Mouse (Mus musculus) embryonic facial prominence, embryonic 15.5 days (tissue): Measurements from ENCODE around the gene Nat10. TPM values are rescaled to one million over a fixed set of nuclear protein-coding genes. Genes with fewer than 3 reads are reported as not detected.

ENCODE experiments used
- ATAC-seq: fragments of 200-750 bp; cut with Nextera tagmentation; 2 replicates; pipeline ENCODE4 v1.8.0; 2017; ENCODE audit warnings: low read depth, moderate TSS enrichment; ENCODE audit not compliant: insufficient number of reproducible peaks, low FRiP score, low TSS enrichment
- H3K27ac ChIP-seq: fragments of 300-500 bp; sonication (generic); replicated peaks from 2 replicates; pipeline ENCODE4 v1.5.1; 2015; ENCODE audit warnings: mild to moderate bottlenecking, inconsistent platforms
- H3K27me3 ChIP-seq: fragments of 300-500 bp; sonication (generic); 2 replicates; pipeline ENCODE4 v1.6.1; 2015; ENCODE audit warnings: inconsistent platforms
- H3K36me3 ChIP-seq: fragments of 300-500 bp; sonication (generic); 2 replicates; pipeline ENCODE4 v1.6.1; 2015; ENCODE audit warnings: mild to moderate bottlenecking, inconsistent platforms
- H3K4me1 ChIP-seq: fragments of 300-500 bp; sonication (generic); 2 replicates; pipeline ENCODE4 v1.6.1; 2015; ENCODE audit warnings: inconsistent platforms
- H3K4me2 ChIP-seq: fragments of 300-500 bp; sonication (generic); replicated peaks from 2 replicates; pipeline ENCODE4 v1.6.1; 2015; ENCODE audit warnings: mild to moderate bottlenecking, inconsistent platforms
- H3K4me3 ChIP-seq: fragments of 300-500 bp; sonication (generic); replicated peaks from 2 replicates; pipeline ENCODE4 v1.5.1; 2015; ENCODE audit warnings: mild to moderate bottlenecking, inconsistent platforms
- H3K9ac ChIP-seq: fragments of 300-500 bp; sonication (generic); 2 replicates; pipeline ENCODE4 v1.6.1; 2015; ENCODE audit warnings: inconsistent platforms
- H3K9me3 ChIP-seq: fragments of 300-500 bp; sonication (generic); replicated peaks from 2 replicates; pipeline ENCODE4 v1.6.1; 2016; ENCODE audit warnings: inconsistent platforms
- WGBS: fragments of 180-500 bp; shearing (Covaris S2); methylation state at CpG from one replicate; pipeline ENCODE4 v1.1.7; 2015; 5-methylcytosine and 5-hydroxymethylcytosine counted together
- polyA plus RNA-seq: library from polyadenylated mRNA; unstranded; fragments of >200 nt; fragmentation: Nextera tagmentation; extraction: Ambion mirVana; gene quantifications from 2 replicates; pipeline ENCODE4 v1.2.1, GENCODE M21; 2015

Nat10 gene
- polyA plus RNA-seq, 1 experiment from 2014 or later, result 24.5 TPM

- Histone ChIP-seq H3K4me1 (peaks cover 53% of the 10 kb centered on the region), H3K4me2 (no peak overlapping the region), H3K9me3 (no peaks in the 10 kb centered on the region), H3K9ac (no peak overlapping the region), H3K27ac (peak overlapping the region; percentile 58), H3K36me3 (no peaks in the 10 kb centered on the region), H3K4me3 (no peak overlapping the region), H3K27me3 (no peaks in the 10 kb centered on the region)
- no peak for ATAC-seq
- WGBS, result 27% methylated on average over 5 of the region's 5 CpGs
These were observed 70.2 kb downstream of the Nat10 start for GRCm38 (mm10) chr2:103690828-103691227.

- ATAC-seq, result no peak
- no peaks in the 10 kb centered on the region for H3K36me3 ChIP-seq
- no peaks in the 10 kb centered on the region for H3K27me3 ChIP-seq
- peaks cover 53% of the 10 kb centered on the region for H3K4me1 ChIP-seq
- no peaks in the 10 kb centered on the region for H3K9me3 ChIP-seq
- WGBS, result 36% methylated on average over 6 of the region's 6 CpGs
- H3K9ac ChIP-seq, result no peak overlapping the region
- no peak overlapping the region for H3K4me2 ChIP-seq
- peak overlapping the region; percentile 58 for H3K27ac ChIP-seq
- no peak overlapping the region for H3K4me3 ChIP-seq
These were observed 70.6 kb downstream of the Nat10 start for GRCm38 (mm10) chr2:103690425-103690824.

- H3K9me3 ChIP-seq, result no peaks in the 10 kb centered on the region
- H3K4me1 ChIP-seq, result peaks cover 55% of the 10 kb centered on the region
- H3K36me3 ChIP-seq, result no peaks in the 10 kb centered on the region
- H3K4me3 ChIP-seq, result no peak overlapping the region
- H3K9ac ChIP-seq, result no peak overlapping the region
- no peak overlapping the region for H3K27ac ChIP-seq
- no peaks in the 10 kb centered on the region for H3K27me3 ChIP-seq
- H3K4me2 ChIP-seq, result no peak overlapping the region
- ATAC-seq, result no peak
These were observed 73.2 kb downstream of the Nat10 start for GRCm38 (mm10) chr2:103687888-103688287.

GRCm38 (mm10) chr2:103687143-103687542 lies 73.9 kb downstream of the Nat10 start:
- no peaks in the 10 kb centered on the region for H3K36me3 ChIP-seq
- H3K27ac ChIP-seq, result no peak overlapping the region
- peaks cover 60% of the 10 kb centered on the region for H3K4me1 ChIP-seq
- H3K4me3 ChIP-seq, result no peak overlapping the region
- no peak for ATAC-seq
- H3K27me3 ChIP-seq, result no peaks in the 10 kb centered on the region
- H3K9me3 ChIP-seq, result no peaks in the 10 kb centered on the region
- no peak overlapping the region for H3K4me2 ChIP-seq
- H3K9ac ChIP-seq, result no peak overlapping the region

DNA sequence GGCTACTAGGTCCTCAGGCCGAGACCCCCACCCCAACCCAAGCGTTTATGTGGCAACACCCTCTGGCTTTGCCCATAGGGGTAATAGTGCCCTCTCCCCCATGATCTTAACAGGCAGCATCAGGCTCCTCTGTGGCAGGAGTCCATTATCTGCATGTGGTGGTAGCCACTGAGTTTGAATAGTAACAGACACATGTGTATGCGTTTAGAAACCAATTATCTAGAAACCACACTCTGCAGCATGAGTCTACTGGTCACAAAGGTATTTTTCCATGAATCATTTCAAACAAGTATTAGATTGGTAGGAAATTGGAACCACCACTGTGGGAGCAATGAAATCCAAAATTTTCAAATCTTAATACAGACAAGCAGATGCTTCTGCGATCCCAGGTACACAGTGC lies 75.5 kb downstream of the Nat10 start:
- Histone ChIP-seq H3K9ac (no peak overlapping the region), H3K9me3 (no peaks in the 10 kb centered on the region), H3K27me3 (no peaks in the 10 kb centered on the region), H3K36me3 (no peaks in the 10 kb centered on the region), H3K4me2 (peak overlapping the region; percentile 15; the same call in 1 of the 2 replicates), H3K27ac (peak overlapping the region; percentile 85), H3K4me3 (no peak overlapping the region), H3K4me1 (peaks cover 52% of the 10 kb centered on the region)
- WGBS, result 38% methylated on average over 4 of the region's 4 CpGs
- no peak for ATAC-seq

GRCm38 (mm10) chr2:103684926-103685577 lies 76.0 kb downstream of the Nat10 start:
- peak overlapping the region; percentile 15; the same call in 1 of the 2 replicates for H3K4me2 ChIP-seq
- no peaks in the 10 kb centered on the region for H3K27me3 ChIP-seq
- WGBS, result 28% methylated on average over 7 of the region's 7 CpGs

GRCm38 (mm10) chr2:103684431-103684830 lies 76.6 kb downstream of the Nat10 start:
- H3K4me3 ChIP-seq, result no peak overlapping the region
- no peaks in the 10 kb centered on the region for H3K27me3 ChIP-seq
- no peaks in the 10 kb centered on the region for H3K9me3 ChIP-seq
- no peak overlapping the region for H3K4me2 ChIP-seq
- no peak overlapping the region for H3K9ac ChIP-seq
- H3K36me3 ChIP-seq, result no peaks in the 10 kb centered on the region
- ATAC-seq, result no peak
- peak overlapping the region; percentile 85 for H3K27ac ChIP-seq
- 89% methylated on average over 2 of the region's 2 CpGs for WGBS
- H3K4me1 ChIP-seq, result peaks cover 46% of the 10 kb centered on the region

More at GRCm38 (mm10) chr2:103684926-103685577, 76.0 kb downstream of the Nat10 start:
- H3K4me1 ChIP-seq, result peaks cover 47% of the 10 kb centered on the region
- peak overlapping the region; percentile 85 for H3K27ac ChIP-seq
- H3K36me3 ChIP-seq, result no peaks in the 10 kb centered on the region
- H3K9me3 ChIP-seq, result no peaks in the 10 kb centered on the region
- no peak overlapping the region for H3K4me3 ChIP-seq
- no peak overlapping the region for H3K9ac ChIP-seq
- peak; percentile 85 for ATAC-seq

DNA sequence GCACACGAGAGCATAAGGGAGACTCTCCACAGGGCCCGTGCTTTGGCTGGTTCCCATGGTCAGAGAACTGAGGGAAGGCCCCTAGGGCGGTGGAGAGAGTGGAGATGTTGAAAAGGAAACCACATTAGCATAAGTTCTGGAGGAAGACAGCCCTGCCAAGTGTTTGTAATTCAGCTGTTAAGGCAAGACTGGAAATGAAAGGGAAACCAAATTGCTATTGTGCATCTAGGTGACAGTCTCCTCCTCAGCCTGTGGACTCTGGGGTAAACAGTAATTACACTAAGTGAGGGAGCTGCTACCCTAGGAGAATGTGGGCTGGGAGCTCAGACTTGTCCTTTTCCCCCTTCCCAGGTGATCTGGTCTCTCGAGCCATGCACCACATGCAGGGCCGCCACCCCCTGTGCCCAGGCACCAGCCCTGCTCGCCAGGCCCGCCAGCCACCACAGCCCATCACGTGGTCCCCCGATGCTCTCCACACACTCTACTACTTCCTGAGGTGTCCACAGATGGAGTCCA lies 78.1 kb downstream of the Nat10 start:
- no peaks in the 10 kb centered on the region for H3K27me3 ChIP-seq
- H3K9ac ChIP-seq, result no peak overlapping the region
- ATAC-seq, result no peak
- no peak overlapping the region for H3K4me2 ChIP-seq
- H3K9me3 ChIP-seq, result no peaks in the 10 kb centered on the region
- H3K36me3 ChIP-seq, result no peaks in the 10 kb centered on the region
- H3K27ac ChIP-seq, result no peak overlapping the region
- WGBS, result 69% methylated on average over 9 of the region's 9 CpGs
- peaks cover 48% of the 10 kb centered on the region for H3K4me1 ChIP-seq
- no peak overlapping the region for H3K4me3 ChIP-seq

GRCm38 (mm10) chr2:103682261-103682722 lies 78.8 kb downstream of the Nat10 start:
- WGBS, result 71% methylated on average over 9 of the region's 9 CpGs
- H3K4me1 ChIP-seq, result peaks cover 49% of the 10 kb centered on the region

DNA sequence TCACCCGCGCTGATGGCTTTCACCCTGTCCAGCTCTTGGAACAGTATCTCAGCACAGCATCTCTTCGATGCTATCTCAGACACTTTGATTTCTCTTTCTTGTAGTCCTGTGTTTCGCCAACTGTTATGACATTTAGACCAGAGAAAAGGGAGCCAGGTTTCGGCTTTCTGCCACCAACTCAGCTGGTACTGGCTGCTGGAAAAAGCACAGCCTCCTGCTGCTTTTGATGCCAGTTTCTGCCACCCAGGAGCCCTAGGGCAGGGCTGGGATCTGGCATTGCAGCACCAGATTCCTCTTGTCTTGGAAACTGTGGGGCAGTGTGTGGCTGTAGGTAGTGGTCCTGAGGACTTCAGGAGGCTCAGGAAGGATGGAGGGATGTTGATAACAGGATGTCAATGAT lies 79.9 kb downstream of the Nat10 start:
- Histone ChIP-seq H3K4me2 (no peak overlapping the region), H3K27me3 (no peaks in the 10 kb centered on the region), H3K4me3 (no peak overlapping the region), H3K36me3 (no peaks in the 10 kb centered on the region), H3K9ac (no peak overlapping the region), H3K4me1 (peaks cover 46% of the 10 kb centered on the region), H3K9me3 (no peaks in the 10 kb centered on the region), H3K27ac (no peak overlapping the region)
- WGBS, result 71% methylated on average over 5 of the region's 5 CpGs
- ATAC-seq, result no peak

More at GRCm38 (mm10) chr2:103682261-103682722, 78.8 kb downstream of the Nat10 start:
- Histone ChIP-seq H3K27ac (no peak overlapping the region), H3K36me3 (no peaks in the 10 kb centered on the region), H3K27me3 (no peaks in the 10 kb centered on the region), H3K9ac (no peak overlapping the region), H3K9me3 (no peaks in the 10 kb centered on the region), H3K4me3 (no peak overlapping the region), H3K4me2 (no peak overlapping the region)
- ATAC-seq, result no peak

DNA sequence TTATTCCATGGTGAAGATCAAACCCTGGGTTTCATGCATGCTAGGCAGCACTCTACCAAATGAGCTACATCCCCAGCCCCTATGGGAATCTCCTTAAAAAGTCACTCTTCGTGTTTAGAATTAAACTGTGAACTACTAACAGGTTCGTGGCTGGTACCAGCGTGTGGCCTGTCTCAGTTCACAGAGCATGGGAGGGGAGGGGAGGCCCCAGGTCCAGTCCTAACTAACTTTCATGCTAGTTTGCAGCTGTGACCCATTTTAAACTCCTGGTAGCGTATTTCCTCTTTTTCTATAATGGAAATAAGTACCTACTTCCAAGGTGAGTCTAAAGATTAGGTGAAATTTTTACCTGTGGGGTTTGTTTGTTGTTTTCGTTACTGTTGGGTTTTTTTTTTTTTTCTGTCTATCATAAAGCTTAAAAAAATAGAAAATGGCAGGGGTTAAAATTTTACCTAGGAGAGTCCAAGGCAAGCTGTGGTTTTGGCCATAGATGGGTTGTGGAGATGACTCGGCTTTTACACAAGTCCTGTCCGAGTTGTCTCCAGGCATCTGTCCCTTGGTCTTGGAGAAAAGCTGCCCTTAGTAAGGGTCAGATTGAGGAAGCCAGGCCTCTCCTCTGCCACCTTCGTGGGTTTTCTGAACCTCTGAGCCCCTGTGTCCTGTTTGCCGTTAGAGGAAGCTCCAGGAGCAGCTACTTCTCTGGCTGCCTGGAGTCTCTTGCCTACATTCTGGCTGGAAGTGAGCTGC lies 80.5 kb downstream of the Nat10 start:
- ATAC-seq, result no peak
- Histone ChIP-seq H3K36me3 (no peaks in the 10 kb centered on the region), H3K27me3 (no peaks in the 10 kb centered on the region), H3K4me1 (peaks cover 40% of the 10 kb centered on the region), H3K4me3 (no peak overlapping the region), H3K9ac (no peak overlapping the region), H3K27ac (no peak overlapping the region), H3K9me3 (no peaks in the 10 kb centered on the region), H3K4me2 (no peak overlapping the region)
- 62% methylated on average over 9 of the region's 9 CpGs for WGBS
